Mouse (Mus musculus) MEL (cell line): ENCODE measurements around the gene Krtap19-4. TPM values are rescaled to one million over a fixed set of nuclear protein-coding genes. Genes with fewer than 3 reads are reported as not detected.

ENCODE experiments used
- DNase-seq: peaks from one replicate; pipeline ENCODE4 v3.0.0; 2011; ENCODE audit warnings: low read depth, low spot score
- H3K27ac ChIP-seq: 2 replicates; pipeline ENCODE4 v1.5.1; 2012; ENCODE audit warnings: low read depth, mild to moderate bottlenecking, control low read depth, low read length, moderate library complexity; ENCODE audit not compliant: control insufficient read depth
- H3K27me3 ChIP-seq, 2 experiments: fragments of 150-350 bp in 1 of 2; sonication (generic) in 1 of 2; 2 replicates each; pipeline ENCODE4 v1.6.1; 2012; ENCODE audit warnings: low read length in 2 of 2, mild to moderate bottlenecking in 2 of 2, improper control_type of control experiment in 1 of 2, moderate library complexity in 1 of 2; ENCODE audit not compliant: insufficient read depth in 2 of 2, control insufficient read depth in 1 of 2
- H3K36me3 ChIP-seq, 2 experiments: 2 replicates each; pipeline ENCODE4 v1.6.1; 2012 to 2014; ENCODE audit warnings: low read length in 2 of 2, improper control_type of control experiment in 1 of 2, inconsistent platforms in 1 of 2, mild to moderate bottlenecking in 1 of 2; ENCODE audit not compliant: insufficient read depth in 2 of 2, control insufficient read depth in 1 of 2
- H3K4me1 ChIP-seq, 2 experiments: fragments of 150-350 bp in 1 of 2; sonication (generic) in 1 of 2; 2 replicates each; pipeline ENCODE4 v1.6.1; 2012; ENCODE audit warnings: low read length in 2 of 2, improper control_type of control experiment in 1 of 2, mild to moderate bottlenecking in 1 of 2; ENCODE audit not compliant: insufficient read depth in 2 of 2, control insufficient read depth in 1 of 2
- H3K4me3 ChIP-seq, 2 experiments: fragments of 150-350 bp in 1 of 2; sonication (generic) in 1 of 2; 2 replicates each; pipeline ENCODE4 v1.5.1; 2012; ENCODE audit warnings: low read depth in 2 of 2, low read length in 2 of 2, mild to moderate bottlenecking in 2 of 2, moderate library complexity in 2 of 2, control low read depth in 1 of 2, improper control_type of control experiment in 1 of 2; ENCODE audit not compliant: control insufficient read depth in 1 of 2, insufficient read depth in 1 of 2
- H3K79me2 ChIP-seq: 2 replicates; pipeline ENCODE4 v1.6.1; 2012; ENCODE audit warnings: mild to moderate bottlenecking, low read length, moderate library complexity; ENCODE audit not compliant: control insufficient read depth, poor library complexity, insufficient read depth
- H3K9ac ChIP-seq: 2 replicates; pipeline ENCODE4 v1.6.1; 2012; ENCODE audit warnings: low read depth, mild to moderate bottlenecking, control low read depth, low read length, moderate library complexity; ENCODE audit not compliant: control insufficient read depth, poor library complexity, severe bottlenecking
- H3K9me3 ChIP-seq: fragments of 150-350 bp; sonication (generic); replicated peaks from 2 replicates; pipeline ENCODE4 v1.6.1; 2012; ENCODE audit warnings: mild to moderate bottlenecking, low read length, improper control_type of control experiment, moderate library complexity; ENCODE audit not compliant: insufficient read depth
- BHLHE40 ChIP-seq: IDR thresholded peaks from 2 replicates; pipeline ENCODE4 v1.6.1; 2012; ENCODE audit warnings: low read depth, mild to moderate bottlenecking, inconsistent platforms, low read length, improper control_type of control experiment, borderline replicate concordance
- CHD1 ChIP-seq: IDR thresholded peaks from 2 replicates; pipeline ENCODE4 v1.6.1; 2012; ENCODE audit warnings: low read depth, mild to moderate bottlenecking, inconsistent platforms, low read length, improper control_type of control experiment
- CTCF ChIP-seq, 3 experiments: IDR thresholded peaks in 2 of 3; conservative IDR thresholded peaks in 1 of 3; 2 replicates each; pipeline ENCODE4 v1.5.1; 2011 to 2012; ENCODE audit warnings: low read length in 3 of 3, low read depth in 2 of 3, mild to moderate bottlenecking in 2 of 3, improper control_type of control experiment in 1 of 3, inconsistent platforms in 1 of 3, mixed read lengths in 1 of 3, moderate library complexity in 1 of 3; ENCODE audit not compliant: control insufficient read depth in 1 of 3, insufficient read depth in 1 of 3, poor library complexity in 1 of 3, severe bottlenecking in 1 of 3
- ELF1 ChIP-seq: IDR thresholded peaks from 2 replicates; pipeline ENCODE4 v1.6.1; 2014; ENCODE audit warnings: low read depth, mild to moderate bottlenecking, inconsistent platforms, low read length, improper control_type of control experiment, moderate library complexity
- GATA1 ChIP-seq: IDR thresholded peaks from 2 replicates; pipeline ENCODE4 v1.6.1; 2011; ENCODE audit warnings: low read depth, low read length, improper control_type of control experiment
- HCFC1 ChIP-seq: IDR thresholded peaks from 2 replicates; pipeline ENCODE4 v1.6.1; 2012; ENCODE audit warnings: low read depth, mild to moderate bottlenecking, inconsistent platforms, low read length, improper control_type of control experiment, moderate library complexity
- KAT2A ChIP-seq: conservative IDR thresholded peaks from 2 replicates; pipeline ENCODE4 v1.6.1; 2012; ENCODE audit warnings: low read depth, low read length, improper control_type of control experiment, inconsistent platforms
- MAFK ChIP-seq: IDR thresholded peaks from 2 replicates; pipeline ENCODE4 v1.6.1; 2011; ENCODE audit warnings: low read depth, mild to moderate bottlenecking, low read length, improper control_type of control experiment, borderline replicate concordance
- MAX ChIP-seq: IDR thresholded peaks from 2 replicates; pipeline ENCODE4 v1.6.1; 2011; ENCODE audit warnings: low read length, improper control_type of control experiment
- MAZ ChIP-seq: IDR thresholded peaks from 2 replicates; pipeline ENCODE4 v1.6.1; 2012; ENCODE audit warnings: low read depth, mild to moderate bottlenecking, inconsistent platforms, low read length, improper control_type of control experiment
- MXI1 ChIP-seq: IDR thresholded peaks from 2 replicates; pipeline ENCODE4 v1.6.1; 2011; ENCODE audit warnings: mild to moderate bottlenecking, low read depth, low read length, improper control_type of control experiment
- MYC ChIP-seq: IDR thresholded peaks from 2 replicates; pipeline ENCODE4 v1.6.1; 2011; ENCODE audit warnings: low read depth, mild to moderate bottlenecking, low read length, improper control_type of control experiment, moderate library complexity
- POLR2A ChIP-seq, 2 experiments: IDR thresholded peaks; 2 replicates each; pipeline ENCODE4 v1.6.1; 2011 to 2012; ENCODE audit warnings: low read length in 2 of 2, mild to moderate bottlenecking in 2 of 2, control low read depth in 1 of 2, improper control_type of control experiment in 1 of 2, low read depth in 1 of 2, moderate library complexity in 1 of 2; ENCODE audit not compliant: control insufficient read depth in 1 of 2, insufficient read depth in 1 of 2, poor library complexity in 1 of 2
- RAD21 ChIP-seq: IDR thresholded peaks from 2 replicates; pipeline ENCODE4 v1.6.1; 2011; ENCODE audit warnings: mild to moderate bottlenecking, low read depth, low read length, improper control_type of control experiment
- SMC3 ChIP-seq: IDR thresholded peaks from 2 replicates; pipeline ENCODE4 v1.6.1; 2011; ENCODE audit warnings: low read depth, low read length, improper control_type of control experiment
- TAL1 ChIP-seq: IDR thresholded peaks from 2 replicates; pipeline ENCODE4 v1.6.1; 2012; ENCODE audit warnings: mild to moderate bottlenecking, inconsistent platforms, low read length, moderate library complexity, mixed read lengths
- TBP ChIP-seq: IDR thresholded peaks from 2 replicates; pipeline ENCODE4 v1.8.0; 2011; ENCODE audit warnings: low read depth, low read length, improper control_type of control experiment
- TCF12 ChIP-seq: IDR thresholded peaks from 2 replicates; pipeline ENCODE4 v1.6.1; 2014; ENCODE audit warnings: low read depth, mild to moderate bottlenecking, inconsistent platforms, low read length, improper control_type of control experiment, moderate library complexity
- USF2 ChIP-seq, 2 experiments: IDR thresholded peaks; 2 replicates each; pipeline ENCODE4 v1.6.1; 2011 to 2012; ENCODE audit warnings: improper control_type of control experiment in 2 of 2, low read length in 2 of 2, borderline replicate concordance in 1 of 2, inconsistent platforms in 1 of 2, low read depth in 1 of 2, mild to moderate bottlenecking in 1 of 2; ENCODE audit not compliant: insufficient read depth in 1 of 2
- ZC3H11A ChIP-seq: IDR thresholded peaks from 2 replicates; pipeline ENCODE4 v1.6.1; 2012; ENCODE audit warnings: low read depth, mild to moderate bottlenecking, inconsistent platforms, low read length, improper control_type of control experiment
- ZKSCAN1 ChIP-seq: IDR thresholded peaks from 2 replicates; pipeline ENCODE4 v1.6.1; 2012; ENCODE audit warnings: low read depth, mild to moderate bottlenecking, inconsistent platforms, low read length, improper control_type of control experiment, moderate library complexity
- polyA plus RNA-seq, 2 experiments: library from polyadenylated mRNA; stranded (reverse) in 1 of 2; unstranded in 1 of 2; fragments of >175 nt in 1 of 2; fragments of >200 nt in 1 of 2; gene quantifications; 2 replicates each; pipeline versions ENCODE4 v1.2.1 to v1.2.4; 2012; ENCODE audit warnings: low replicate concordance in 2 of 2, low read depth in 1 of 2; ENCODE audit not compliant: insufficient read length in 2 of 2, insufficient read depth in 1 of 2, missing spikeins in 1 of 2
- total RNA-seq: library from RNA; depleted of rRNA; stranded (reverse); fragments of 300-350 nt; gene quantifications from 2 replicates; pipeline ENCODE4 v1.2.3, GENCODE M21; 2012

Krtap19-4 gene
- total and polyA plus RNA-seq, 3 experiments, result not detected

DNA sequence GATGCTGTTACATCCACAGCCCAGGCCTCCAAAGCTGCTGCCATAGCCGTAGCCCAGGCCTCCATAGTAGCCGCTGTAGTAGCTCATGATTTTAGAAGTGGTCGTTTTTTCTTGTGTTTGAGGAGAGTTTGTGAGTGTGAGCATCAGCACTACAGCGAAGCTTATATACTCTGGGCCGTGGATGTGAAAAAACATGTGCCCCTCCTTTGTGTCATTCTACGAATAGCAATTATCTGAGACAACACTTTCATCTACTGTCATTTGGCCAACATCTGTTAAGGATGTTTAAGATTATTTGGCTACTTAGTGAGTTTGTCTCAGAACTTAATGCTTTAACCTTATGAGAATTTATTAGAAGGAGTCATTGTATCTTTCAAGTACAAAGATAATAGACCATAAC lies 15.6 kb downstream of the Krtap19-4 start, which contains the start of gene Krtap19-1:
Gene Krtap19-1, minus strand, starts transcription at position 101 of the 400 bp plus-strand sequence.
- Histone ChIP-seq H3K36me3 (no peaks in the 10 kb centered on the region), H3K27me3 (no peaks in the 10 kb centered on the region)
- TF ChIP-seq KAT2A, result no peak
- TF ChIP-seq HCFC1, result no peak
- no peak for TF ChIP-seq USF2 (IDR thresholded peaks at IDR 0.05; ENCODE audit: borderline replicate concordance in 1 of 2, insufficient read depth in 1 of 2, low read depth in 1 of 2, low read length in 2 of 2)
- TF ChIP-seq TBP, result no peak
- no peak for TF ChIP-seq SMC3
- TF ChIP-seq TCF12, result no peak
- no peak for TF ChIP-seq TAL1
- no peak for TF ChIP-seq GATA1
- no peak for TF ChIP-seq ZC3H11A
- TF ChIP-seq CTCF (IDR thresholded peaks at IDR 0.05 in 2 of 3, conservative IDR thresholded peaks at IDR 0.05 in 1 of 3; ENCODE audit: control insufficient read depth in 1 of 3, insufficient read depth in 1 of 3, low read depth in 2 of 3, low read length in 3 of 3, poor library complexity in 1 of 3, severe bottlenecking in 1 of 3), result no peak
- TF ChIP-seq CHD1, result no peak
- no peak for TF ChIP-seq ELF1
- no peak for TF ChIP-seq BHLHE40
- TF ChIP-seq ZKSCAN1, result no peak
- TF ChIP-seq MAX, result no peak
- TF ChIP-seq MAZ, result no peak
- no peak for TF ChIP-seq MYC
- TF ChIP-seq, all 39 proteins: peak for 0
- H3K4me3 ChIP-seq, result no peak within 1 kb of the TSS
- no peak for DNase-seq
- no peaks in the 10 kb centered on the region for H3K4me1 ChIP-seq
- H3K27ac ChIP-seq, result no peak within 1 kb of the TSS
- no peaks in the 10 kb centered on the region for H3K9me3 ChIP-seq
- H3K9ac ChIP-seq, result no peak within 1 kb of the TSS
- no peaks in the 10 kb centered on the region for H3K79me2 ChIP-seq

DNA sequence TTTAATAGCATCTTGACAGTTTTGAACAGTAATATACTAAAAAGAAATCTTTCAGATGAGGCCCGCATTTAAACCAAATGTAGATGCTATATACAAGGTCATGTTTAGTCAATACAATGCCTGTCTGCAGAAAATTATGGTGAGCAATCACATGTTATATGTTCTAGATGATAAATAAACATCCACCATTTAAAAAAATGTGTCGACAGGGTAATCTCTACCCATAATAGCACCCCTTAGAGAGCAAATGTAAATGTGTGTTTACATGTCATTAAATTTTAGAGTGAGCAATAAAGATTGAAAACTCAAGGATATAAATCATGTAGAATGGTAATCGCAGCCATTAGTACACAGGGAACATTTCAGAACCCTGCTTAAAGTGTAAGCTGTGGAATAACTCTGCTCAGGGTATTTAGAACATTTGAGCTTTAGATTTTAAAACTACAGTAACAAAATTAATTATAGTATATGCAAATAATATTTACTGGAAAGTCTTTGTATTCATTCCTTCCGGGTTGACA lies 19.9 kb downstream of the Krtap19-4 start:
- Histone ChIP-seq H3K79me2 (no peaks in the 10 kb centered on the region), H3K4me1 (no peaks in the 10 kb centered on the region), H3K9ac (no peak overlapping the region), H3K36me3 (no peaks in the 10 kb centered on the region), H3K9me3 (no peaks in the 10 kb centered on the region), H3K27me3 (no peaks in the 10 kb centered on the region), H3K4me3 (no peak overlapping the region), H3K27ac (no peak overlapping the region)
- DNase-seq, result no peak
- no peak for TF ChIP-seq RAD21
- TF ChIP-seq HCFC1, result no peak
- TF ChIP-seq ELF1, result no peak
- TF ChIP-seq POLR2A (IDR thresholded peaks at IDR 0.05; ENCODE audit: control insufficient read depth in 1 of 2, insufficient read depth in 1 of 2, low read depth in 1 of 2, low read length in 2 of 2, poor library complexity in 1 of 2), result no peak
- TF ChIP-seq MAFK, result no peak
- no peak for TF ChIP-seq USF2 (IDR thresholded peaks at IDR 0.05; ENCODE audit: borderline replicate concordance in 1 of 2, insufficient read depth in 1 of 2, low read depth in 1 of 2, low read length in 2 of 2)
- no peak for TF ChIP-seq MXI1
- TF ChIP-seq MAX, result no peak
